Mouse (Mus musculus): ENCODE measurements around the gene Bid.

GRCm38 (mm10) chr6:120860079-120860478 lies 56.6 kb downstream of the Bid start:
- no peak for TF ChIP-seq CTCF (IDR thresholded peaks at IDR 0.05)
- TF ChIP-seq EP300 (IDR thresholded peaks at IDR 0.05) = no peak
